Comparison of ENCODE assay signal across 8 mouse cellular contexts in the genomic region with DNA sequence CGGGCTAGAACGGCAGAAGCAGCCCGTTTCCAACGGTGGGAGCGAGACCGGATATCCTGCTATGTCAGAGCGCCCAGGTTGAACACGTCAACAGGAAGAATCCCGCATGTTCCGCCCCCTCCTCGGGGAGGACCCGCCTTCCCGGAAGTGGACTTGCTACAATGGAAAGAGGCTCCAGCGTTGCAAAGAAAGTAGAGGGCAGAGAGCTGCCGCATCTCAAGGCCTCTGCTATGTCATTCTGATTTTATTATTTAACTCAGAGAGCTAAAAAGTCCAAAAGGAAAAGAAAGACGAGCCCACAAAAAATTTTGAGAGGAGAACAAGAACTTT. TPM values are rescaled to one million over a fixed set of nuclear protein-coding genes. Genes with fewer than 3 reads are reported as not detected.
DNase-seq lines count a peak whose midpoint lies in the region; ATAC-seq lines count a peak whose summit lies in the region.

A gene (minus strand): TSS at position 68 of the 330 bp plus-strand sequence.

- peak; percentile 99 for ATAC-seq in hindbrain, embryonic 12.5 days (ENCODE audit: low FRiP score)

- H3K4me1 ChIP-seq in hindbrain, embryonic 12.5 days, result peaks cover 12% of the 10 kb centered on the region

- WGBS in hindbrain, embryonic 12.5 days, result under 1% methylated on average over 16 of the region's 16 CpGs

- no peaks in the 10 kb centered on the region for H3K9me3 ChIP-seq in hindbrain, embryonic 12.5 days (replicated peaks)

- H3K4me2 ChIP-seq in hindbrain, embryonic 12.5 days (replicated peaks), result peak within 1 kb of the TSS; percentile 90

- peak; percentile 95 for DNase-seq in NIH3T3 (ENCODE audit: low read depth)
- DNase-seq in cerebellum, postnatal 10 days, result peak; percentile 92 to 95
- peak; percentile 88 to 89 for DNase-seq in frontal cortex, postnatal 10 days (ENCODE audit: low spot score in 2 of 2)
- peak; percentile 86 to 95 for DNase-seq in layer of hippocampus, postnatal 14 days (ENCODE audit: low spot score in 2 of 2)
- peak; percentile 91 for DNase-seq in lung, postnatal 14 days
- peak; percentile 78 for DNase-seq in retina, adult 2 months (ENCODE audit: low read depth, low spot score)
- DNase-seq in thymus, postnatal 36 days, result peak; percentile 93 to 95

- peak within 1 kb of the TSS; percentile 94 for H3K9ac ChIP-seq in hindbrain, embryonic 12.5 days

- peaks cover 20% of the 10 kb centered on the region for H3K36me3 ChIP-seq in hindbrain, embryonic 12.5 days

- H3K4me3 ChIP-seq in hindbrain, embryonic 12.5 days, result peak within 1 kb of the TSS; percentile 89

- H3K27ac ChIP-seq in hindbrain, embryonic 12.5 days, result peak within 1 kb of the TSS; percentile 78

- H3K27me3 ChIP-seq in hindbrain, embryonic 12.5 days, result no peaks in the 10 kb centered on the region

RNA-seq across cellular contexts. Expression of the gene that starts here (rescaled TPM):
- 78.0 and 78.7 TPM in 2 replicates for polyA plus RNA-seq in hindbrain, embryonic 12.5 days (2016; fragmentation: Nextera tagmentation; extraction: Ambion mirVana)
- 10 to 100 TPM; 36.9 to 43.4 TPM for total RNA-seq in layer of hippocampus, postnatal 14 days (2021)

Comparison
In these comparisons a context has a peak if more than half of its experiments do, and no peak if none do; other contexts are left out.
1. Peak in every context shown above with its lines: DNase-seq, ATAC-seq, H3K4me3 ChIP-seq and H3K27ac ChIP-seq.